Mouse (Mus musculus) c-Kit-positive CD71-positive TER-119-positive erythroid progenitor cells, embryonic 14.5 days (primary cell): Measurements from ENCODE around the gene Sf1.

Experiments used
- DNase-seq: peaks from one replicate; pipeline ENCODE4 v3.0.0-alpha.2; 2013; ENCODE audit warnings: low spot score

The Sf1 gene

DNA sequence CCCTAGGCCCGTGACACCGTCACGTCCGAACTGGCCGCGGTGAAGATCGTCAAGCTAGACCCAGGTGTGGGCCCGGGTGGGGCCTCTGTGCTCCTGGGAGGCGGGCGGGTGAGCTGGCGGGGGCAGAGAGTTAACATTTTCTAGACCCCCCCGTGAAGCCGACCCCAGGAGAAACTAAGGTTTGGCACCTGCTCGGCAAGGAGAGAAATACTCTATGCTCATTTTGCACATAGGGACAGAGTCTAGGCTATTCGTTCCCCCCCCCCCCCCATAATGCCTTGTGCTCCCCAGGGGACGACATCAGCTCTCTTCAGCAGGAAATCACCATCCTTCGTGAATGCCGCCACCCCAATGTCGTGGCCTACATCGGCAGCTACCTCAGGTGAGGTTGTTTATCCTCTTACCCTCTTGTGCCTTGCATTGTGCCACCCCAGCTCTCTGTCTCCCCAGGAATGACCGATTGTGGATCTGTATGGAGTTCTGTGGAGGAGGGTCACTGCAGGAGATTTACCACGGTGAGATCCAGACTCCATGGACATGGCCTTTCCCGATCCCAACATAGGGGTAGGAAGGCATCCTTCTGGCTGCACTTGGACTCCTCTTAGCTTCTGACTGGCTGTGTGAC lies 21.9 kb upstream of the Sf1 start:
- DNase-seq: no peak

DNA sequence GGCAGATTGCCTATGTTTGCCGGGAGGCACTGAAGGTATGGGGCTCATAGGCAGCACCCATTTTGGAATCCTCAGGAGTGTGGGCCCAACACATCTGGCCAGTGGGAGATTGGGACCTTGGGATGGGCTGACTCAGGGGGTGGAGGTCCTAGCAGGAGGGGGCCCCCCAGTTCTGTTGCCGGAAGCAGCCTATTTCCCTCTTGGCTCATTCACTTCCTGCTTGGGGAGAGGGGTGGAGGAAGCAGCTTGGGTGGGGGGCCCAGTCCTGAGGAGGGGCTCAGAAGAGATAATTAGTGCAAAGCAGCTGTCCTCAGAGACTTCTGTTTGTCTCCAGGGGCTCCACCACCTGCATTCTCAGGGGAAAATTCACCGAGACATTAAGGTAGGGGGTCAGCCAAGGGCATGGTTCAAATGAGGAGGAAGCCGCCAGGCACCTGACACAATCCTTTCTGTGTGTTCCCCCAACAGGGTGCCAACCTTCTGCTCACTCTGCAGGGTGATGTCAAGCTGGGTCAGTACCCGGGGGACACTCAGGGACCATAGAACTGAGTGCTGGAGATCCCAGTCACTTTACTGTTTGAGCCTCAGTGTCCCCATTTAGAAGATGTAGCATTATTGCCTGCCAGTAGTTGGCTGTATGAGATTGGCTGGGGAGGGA lies 21.1 kb upstream of the Sf1 start:
- no peak for DNase-seq

- no peak for DNase-seq
Observed at GRCm38 (mm10) chr19:6343066-6343925, 20.2 kb upstream of the Sf1 start.

GRCm38 (mm10) chr19:6343996-6344395 lies 19.5 kb upstream of the Sf1 start:
- DNase-seq: no peak

- no peak for DNase-seq
Observed at GRCm38 (mm10) chr19:6346023-6346422, 17.5 kb upstream of the Sf1 start.

DNA sequence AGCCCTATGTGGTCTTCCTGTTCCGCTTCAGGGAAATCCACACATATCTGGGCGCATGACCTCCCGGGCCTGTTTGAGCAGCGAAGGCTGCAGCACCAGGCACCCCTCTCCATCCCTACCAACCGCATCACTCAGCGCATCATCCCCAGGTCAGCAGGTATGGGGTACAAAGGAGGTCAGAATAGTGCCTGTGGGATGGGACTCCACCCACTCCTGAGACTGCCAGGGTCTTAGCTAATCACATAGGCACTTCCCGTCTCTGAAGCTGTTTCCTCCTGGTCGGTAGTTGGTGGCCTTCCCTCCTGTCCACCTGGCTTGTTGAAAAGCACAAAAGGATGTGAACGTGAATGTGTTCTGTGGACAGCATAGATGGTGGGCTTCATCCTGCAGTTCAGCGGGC lies 16.8 kb upstream of the Sf1 start:
- no peak for DNase-seq

DNA sequence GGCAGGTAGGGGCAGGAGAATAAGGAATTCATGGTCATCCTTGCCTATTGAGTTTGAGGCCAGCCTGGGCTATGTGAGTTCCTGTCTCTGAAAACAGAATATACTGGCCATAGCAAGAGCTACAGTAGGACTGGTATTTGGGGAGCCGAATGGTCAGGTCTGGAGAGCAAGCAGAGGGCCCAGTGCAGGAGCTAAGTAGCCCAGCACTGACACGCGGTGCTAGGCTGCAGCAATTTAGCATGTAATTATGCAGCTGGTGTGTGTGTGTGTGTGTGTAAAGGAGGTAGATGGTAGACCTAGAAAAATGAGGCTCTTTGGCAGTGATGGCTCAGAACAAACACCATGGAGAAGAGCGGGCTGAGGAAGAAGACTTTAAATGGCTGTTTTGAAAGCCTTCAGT lies 15.9 kb upstream of the Sf1 start:
- no peak for DNase-seq

DNA sequence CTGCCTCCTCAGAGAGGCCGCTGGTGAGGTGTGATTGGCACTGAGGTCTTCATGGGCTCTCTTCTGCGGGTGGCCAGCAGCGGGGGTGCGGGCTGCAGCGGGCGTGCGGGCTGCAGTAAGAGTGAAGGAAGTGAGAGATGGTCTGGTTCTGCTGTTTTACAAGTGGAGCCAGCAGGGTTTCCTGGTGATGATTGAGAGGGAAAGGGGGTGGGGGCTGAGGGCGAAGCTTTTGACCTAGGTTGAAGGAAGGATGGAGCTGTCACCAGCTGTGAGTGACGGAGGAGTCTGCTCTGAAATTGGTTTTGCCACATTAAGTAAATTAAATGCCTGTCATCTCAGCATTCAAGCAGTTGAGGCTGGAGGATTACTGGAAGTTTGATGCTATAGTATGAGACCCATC lies 14.8 kb upstream of the Sf1 start:
- no peak for DNase-seq

- DNase-seq: no peak
Observed at GRCm38 (mm10) chr19:6349215-6349983, 14.1 kb upstream of the Sf1 start.

DNA sequence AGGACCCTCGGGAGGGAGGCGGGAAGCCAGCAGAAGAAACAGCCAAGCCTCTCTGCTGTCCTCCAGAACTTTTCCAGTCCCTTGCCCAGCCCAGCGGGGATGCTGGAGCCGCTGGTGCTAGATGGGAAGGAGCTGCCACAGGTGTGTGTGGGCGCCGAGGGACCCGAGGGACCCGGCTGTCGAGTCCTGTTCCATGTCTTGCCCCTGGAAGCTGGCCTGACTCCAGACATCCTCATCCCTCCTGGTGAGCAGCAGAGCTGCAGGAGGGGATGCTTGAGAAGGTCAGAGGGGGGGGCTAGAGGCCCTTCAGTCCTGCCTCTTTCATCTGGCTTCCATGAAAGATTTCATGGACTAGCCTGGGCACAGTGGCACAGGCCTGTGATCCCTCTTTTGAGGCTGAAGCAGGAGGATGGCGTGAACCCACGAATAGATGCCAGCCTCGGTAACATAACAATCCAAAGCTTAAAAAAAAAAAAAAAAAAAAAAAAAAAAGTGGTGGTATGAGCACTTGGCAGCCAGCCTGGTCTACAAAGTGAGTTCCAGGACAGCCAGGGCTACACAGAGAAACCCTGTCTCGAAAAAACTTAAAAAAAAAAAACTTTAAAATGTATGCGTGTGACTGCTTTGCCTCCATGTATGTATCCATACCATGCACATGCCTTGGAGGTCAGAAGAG lies 11.9 kb upstream of the Sf1 start:
- DNase-seq: no peak

- DNase-seq: no peak
Observed at GRCm38 (mm10) chr19:6352107-6352505, 11.4 kb upstream of the Sf1 start.

- DNase-seq: no peak
Observed at GRCm38 (mm10) chr19:6354030-6354429, 9.5 kb upstream of the Sf1 start.

DNA sequence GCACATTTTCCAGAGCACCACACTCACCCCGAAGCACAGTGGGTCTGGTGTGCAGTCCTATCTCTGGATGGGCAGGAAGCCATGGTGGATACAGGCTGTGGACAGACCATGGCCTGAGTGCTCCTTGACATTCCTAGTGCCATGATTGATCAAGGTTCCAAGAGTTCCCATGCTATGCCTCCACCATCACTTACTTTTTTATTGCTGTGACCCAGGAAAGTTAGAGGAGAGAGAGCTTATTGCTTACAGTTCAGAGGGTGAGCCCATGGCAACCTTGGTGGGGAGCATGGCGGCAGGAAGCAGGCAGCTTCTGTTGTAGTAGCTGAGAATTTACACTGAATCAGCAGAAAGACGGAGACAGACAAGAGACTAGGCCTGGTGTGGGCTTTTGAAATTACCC lies 2.2 kb upstream of the Sf1 start:
- DNase-seq: no peak

GRCm38 (mm10) chr19:6363091-6363410 lies 439 bp upstream of the Sf1 start:
- no peak for DNase-seq

DNA sequence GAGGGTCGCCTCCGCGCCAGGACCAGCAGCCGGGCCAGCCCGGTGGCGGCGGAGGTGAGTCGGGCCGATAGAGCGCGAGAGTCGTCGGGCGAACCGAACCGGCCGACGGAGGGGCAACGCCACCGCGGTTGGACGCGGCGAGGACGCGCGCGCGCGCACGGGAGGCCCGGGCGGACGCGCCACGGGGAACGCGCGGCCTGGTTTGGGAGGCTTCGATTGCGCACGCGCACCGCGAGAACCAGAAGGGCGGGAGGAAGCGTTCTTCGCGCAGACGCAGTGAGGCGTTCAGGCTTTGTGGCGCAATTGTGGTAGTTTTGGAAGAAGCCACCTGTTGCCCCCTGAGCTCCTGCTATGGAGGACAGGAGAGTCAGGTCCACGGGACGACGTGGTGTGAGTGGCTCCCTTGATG lies 831 bp downstream of the Sf1 start:
- peak; percentile 87 for DNase-seq

DNA sequence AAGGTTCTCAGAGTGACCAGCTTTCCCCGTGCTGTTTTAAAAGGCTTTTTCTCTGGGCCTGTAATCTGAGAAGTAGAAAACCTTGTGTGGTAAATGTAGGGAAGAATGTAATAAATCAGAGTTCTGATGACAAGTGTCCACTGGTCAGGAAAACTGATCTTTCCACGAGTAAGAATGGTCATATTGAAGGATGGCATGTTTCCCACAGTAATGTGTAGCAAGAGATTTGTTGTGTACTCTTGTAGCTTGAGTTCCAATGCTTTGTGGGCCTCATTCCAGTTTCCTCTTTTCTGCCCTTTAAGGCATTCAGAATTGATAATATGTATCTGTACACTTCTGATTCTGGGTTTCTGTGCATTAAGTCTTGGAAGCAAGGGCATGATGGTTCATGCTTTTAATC lies 1.4 kb downstream of the Sf1 start:
- DNase-seq: no peak

GRCm38 (mm10) chr19:6370175-6370574 lies 6.7 kb downstream of the Sf1 start:
- DNase-seq: no peak

DNA sequence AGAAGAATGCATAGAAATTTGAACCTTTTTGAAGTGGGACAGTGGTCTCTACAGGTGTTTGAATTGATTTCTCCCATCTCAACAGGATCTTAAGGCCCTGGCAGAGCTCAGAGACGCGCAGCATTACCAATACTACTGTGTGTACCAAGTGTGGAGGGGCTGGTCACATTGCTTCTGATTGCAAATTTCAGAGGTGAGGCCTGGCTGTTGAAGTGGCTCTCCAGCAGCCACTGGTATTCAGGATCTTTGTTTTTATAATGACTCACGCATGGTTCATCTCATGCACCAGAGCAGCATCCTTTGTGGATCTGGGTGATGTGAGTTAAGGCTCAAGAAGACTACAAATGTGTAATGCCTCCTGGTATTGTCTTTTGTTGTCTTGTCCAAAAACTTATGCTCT lies 8.9 kb downstream of the Sf1 start:
- no peak for DNase-seq

DNA sequence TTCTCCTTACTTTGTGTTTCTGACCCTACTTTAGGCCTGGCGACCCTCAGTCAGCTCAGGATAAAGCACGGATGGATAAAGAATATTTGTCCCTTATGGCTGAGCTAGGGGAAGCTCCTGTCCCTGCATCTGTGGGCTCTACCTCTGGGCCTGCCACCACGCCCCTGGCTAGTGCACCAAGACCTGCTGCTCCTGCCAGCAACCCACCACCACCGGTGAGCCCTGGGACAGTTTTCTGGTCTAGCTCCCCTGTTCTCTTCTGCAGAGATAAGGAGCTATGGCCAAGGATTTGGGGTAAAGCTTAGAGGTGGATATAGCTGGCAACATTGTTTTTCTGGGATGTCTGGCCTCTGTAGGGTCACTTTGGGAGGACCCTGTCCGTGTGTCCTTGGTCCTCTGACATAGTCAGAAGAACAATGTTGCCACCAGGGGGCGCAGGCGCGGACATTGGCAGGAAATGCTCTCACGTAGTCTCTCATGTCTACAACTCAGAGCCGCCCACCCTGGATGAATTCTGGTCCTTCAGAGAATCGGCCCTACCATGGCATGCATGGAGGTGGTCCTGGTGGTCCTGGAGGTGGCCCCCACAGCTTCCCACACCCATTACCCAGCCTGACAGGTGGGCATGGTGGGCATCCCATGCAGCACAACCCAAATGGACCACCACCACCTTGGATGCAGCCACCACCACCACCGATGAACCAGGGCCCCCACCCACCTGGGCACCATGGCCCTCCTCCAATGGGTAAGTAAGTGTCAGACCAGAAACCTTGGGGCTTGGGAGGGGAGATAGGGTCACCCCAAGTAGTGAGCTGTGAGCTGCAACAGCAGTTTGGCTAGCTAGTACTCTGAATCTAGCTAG lies 10.3 kb downstream of the Sf1 start:
- DNase-seq: peak; percentile 55

DNA sequence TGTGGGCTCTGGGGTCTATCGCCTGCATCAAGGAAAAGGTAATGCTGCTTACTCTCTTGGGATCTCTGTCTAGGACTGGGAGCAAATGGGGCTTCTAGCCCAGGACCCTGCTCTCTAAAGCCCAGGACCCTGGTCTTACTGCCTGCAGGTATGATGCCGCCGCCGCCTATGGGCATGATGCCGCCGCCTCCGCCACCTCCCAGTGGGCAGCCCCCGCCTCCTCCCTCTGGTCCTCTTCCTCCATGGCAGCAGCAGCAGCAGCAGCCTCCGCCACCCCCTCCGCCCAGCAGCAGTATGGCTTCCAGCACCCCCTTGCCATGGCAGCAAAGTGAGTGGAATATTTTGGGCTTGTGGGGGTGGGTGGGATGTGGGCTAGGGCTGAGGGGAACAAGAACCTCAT lies 11.1 kb downstream of the Sf1 start:
- no peak for DNase-seq
